Mouse (Mus musculus) spleen, adult 2 months (tissue): ENCODE data around the gene Cdc34. TPM values are rescaled to one million over a fixed set of nuclear protein-coding genes. Genes with fewer than 3 reads are reported as not detected.

Source experiments
- DNase-seq, 2 experiments: peaks; one replicate each; pipeline versions ENCODE4 v3.0.0 to v3.0.0-alpha.2; 2012 to 2021; ENCODE audit warnings: low spot score in 2 of 2, low read depth in 1 of 2
- H3K27ac ChIP-seq: fragments of 200-500 bp; 2 replicates; pipeline ENCODE4 v1.5.1; 2012; ENCODE audit warnings: low read length, inconsistent platforms; ENCODE audit not compliant: insufficient read depth
- H3K27me3 ChIP-seq: fragments of 200-500 bp; 2 replicates; pipeline ENCODE4 v1.6.1; 2012; ENCODE audit warnings: mild to moderate bottlenecking, moderate library complexity, low read length, inconsistent platforms; ENCODE audit not compliant: control insufficient read depth, insufficient read depth
- H3K36me3 ChIP-seq: fragments of 200-500 bp; 2 replicates; pipeline ENCODE4 v1.6.1; 2012; ENCODE audit warnings: mild to moderate bottlenecking, low read length, inconsistent platforms; ENCODE audit not compliant: control insufficient read depth, insufficient read depth
- H3K4me1 ChIP-seq: fragments of 200-500 bp; 2 replicates; pipeline ENCODE4 v1.6.1; 2011; ENCODE audit warnings: inconsistent platforms; ENCODE audit not compliant: control insufficient read depth, insufficient read depth, insufficient read length
- H3K4me3 ChIP-seq: fragments of 200-500 bp; 2 replicates; pipeline ENCODE4 v1.5.1; 2011; ENCODE audit warnings: mild to moderate bottlenecking, inconsistent platforms; ENCODE audit not compliant: insufficient read depth, insufficient read length; ENCODE audit errors: extremely low read depth
- CTCF ChIP-seq: fragments of 200-500 bp; IDR thresholded peaks from 2 replicates; pipeline ENCODE4 v1.5.1; 2011; ENCODE audit warnings: mild to moderate bottlenecking, inconsistent platforms; ENCODE audit not compliant: insufficient read depth, insufficient read length, insufficient replicate concordance; ENCODE audit errors: extremely low read depth
- POLR2A ChIP-seq: fragments of 200-500 bp; IDR thresholded peaks from 2 replicates; pipeline ENCODE4 v1.6.1; 2011; ENCODE audit warnings: low read depth, low read length, inconsistent platforms
- WGBS: fragments of 180-500 bp; shearing (Covaris S2); methylation state at CpG from one replicate; pipeline ENCODE4 v1.1.7; 2018; 5-methylcytosine and 5-hydroxymethylcytosine counted together
- polyA plus RNA-seq: library from polyadenylated mRNA; depleted of rRNA; stranded (reverse); fragments of >200 nt; gene quantifications from 2 replicates; pipeline ENCODE4 v1.2.3, GENCODE M21; 2012

Gene Cdc34
- polyA plus RNA-seq, 1 experiment = 119 TPM

DNA sequence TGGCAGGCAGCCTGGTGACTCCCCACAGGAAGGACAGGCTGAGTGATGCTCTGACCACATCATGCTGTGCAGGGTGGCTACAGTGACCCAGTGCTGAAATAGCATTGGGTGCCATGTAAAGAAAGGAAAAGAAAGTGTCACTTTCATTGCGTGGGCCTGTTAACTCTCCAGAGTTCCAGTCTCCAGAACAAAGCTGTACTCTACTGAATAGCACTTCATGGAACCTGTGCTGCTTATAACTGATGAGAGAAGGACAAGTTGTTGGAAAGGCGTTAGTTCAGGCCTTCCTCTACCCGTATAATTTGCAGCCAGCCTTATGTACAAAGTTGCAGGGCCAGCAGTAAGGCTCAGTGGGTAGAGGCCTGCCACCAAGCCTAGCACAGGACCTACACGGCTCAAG is 6.7 kb downstream of the Cdc34 start, which contains the start of gene Gzmm:
Gene Gzmm (plus strand): TSS at position 301 of the 400 bp plus-strand sequence.
- DNase-seq = no peak
- TF ChIP-seq CTCF (no peak), POLR2A (no peak)
- no peak within 1 kb of the TSS for H3K4me3 ChIP-seq
- H3K27me3 ChIP-seq = no peaks in the 10 kb centered on the region
- no peak within 1 kb of the TSS for H3K27ac ChIP-seq
- H3K4me1 ChIP-seq = peaks cover 3% of the 10 kb centered on the region; the same call in 1 of the 2 replicates
- H3K36me3 ChIP-seq = peaks cover 31% of the 10 kb centered on the region
- WGBS = 84% methylated on average over 4 of the region's 4 CpGs

DNA sequence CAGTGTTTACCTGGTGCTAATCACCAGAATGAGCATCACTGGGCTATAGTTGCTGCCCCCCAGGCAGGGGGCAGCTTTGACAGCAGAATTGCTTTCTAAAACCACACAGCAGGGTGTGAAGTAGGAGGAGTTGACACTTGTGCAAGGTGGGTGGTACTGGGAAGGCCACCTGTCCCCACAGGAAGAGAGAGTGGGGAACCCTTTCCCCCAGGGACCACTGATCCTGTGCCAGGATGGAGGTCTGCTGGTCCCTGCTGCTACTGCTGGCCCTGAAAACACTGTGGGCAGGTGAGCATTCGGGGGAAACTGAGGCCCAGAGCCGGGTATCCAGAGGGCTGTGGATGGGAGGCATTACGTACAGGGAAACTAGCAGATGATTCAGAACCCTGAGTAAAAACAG is 7.2 kb downstream of the Cdc34 start:
- Histone ChIP-seq H3K4me1 (no peaks in the 10 kb centered on the region), H3K36me3 (peaks cover 31% of the 10 kb centered on the region), H3K27ac (no peak overlapping the region), H3K4me3 (no peak overlapping the region), H3K27me3 (no peaks in the 10 kb centered on the region)
- no peak for TF ChIP-seq POLR2A
- no peak for TF ChIP-seq CTCF
- no peak for DNase-seq
- 88% methylated on average over 3 of the region's 3 CpGs for WGBS

DNA sequence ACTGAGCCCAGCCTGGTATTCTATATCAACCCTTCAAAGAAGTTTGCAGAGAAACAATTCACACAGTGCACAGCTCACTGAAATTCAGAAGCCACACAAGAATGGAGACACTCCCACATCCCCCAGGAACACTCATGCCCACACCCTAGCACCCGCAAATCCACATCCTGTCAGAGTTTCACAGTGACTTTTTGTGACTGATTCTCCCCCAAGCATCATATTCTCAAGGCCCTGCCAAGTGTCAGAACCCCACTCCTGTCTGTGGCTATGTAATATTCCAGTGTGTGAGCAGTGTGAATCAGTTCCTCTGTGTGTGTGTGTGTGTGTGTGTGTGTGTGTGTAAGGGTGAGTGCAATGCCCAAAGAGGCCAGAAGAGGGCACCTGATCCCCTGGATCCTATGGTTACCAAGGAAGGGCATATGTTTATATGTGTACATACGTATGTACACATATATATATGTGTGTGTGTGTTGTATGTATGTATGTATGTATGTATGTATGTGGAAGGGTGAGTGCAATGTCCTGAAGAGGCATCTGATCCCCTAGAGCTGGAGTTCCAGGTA is 10.1 kb downstream of the Cdc34 start:
- Histone ChIP-seq H3K27ac (no peak overlapping the region), H3K4me1 (no peaks in the 10 kb centered on the region), H3K27me3 (no peaks in the 10 kb centered on the region), H3K36me3 (peaks cover 12% of the 10 kb centered on the region), H3K4me3 (no peak overlapping the region)
- TF ChIP-seq POLR2A (no peak), CTCF (no peak)
- WGBS = 91% methylated on average over 2 of the region's 2 CpGs
- DNase-seq = no peak

DNA sequence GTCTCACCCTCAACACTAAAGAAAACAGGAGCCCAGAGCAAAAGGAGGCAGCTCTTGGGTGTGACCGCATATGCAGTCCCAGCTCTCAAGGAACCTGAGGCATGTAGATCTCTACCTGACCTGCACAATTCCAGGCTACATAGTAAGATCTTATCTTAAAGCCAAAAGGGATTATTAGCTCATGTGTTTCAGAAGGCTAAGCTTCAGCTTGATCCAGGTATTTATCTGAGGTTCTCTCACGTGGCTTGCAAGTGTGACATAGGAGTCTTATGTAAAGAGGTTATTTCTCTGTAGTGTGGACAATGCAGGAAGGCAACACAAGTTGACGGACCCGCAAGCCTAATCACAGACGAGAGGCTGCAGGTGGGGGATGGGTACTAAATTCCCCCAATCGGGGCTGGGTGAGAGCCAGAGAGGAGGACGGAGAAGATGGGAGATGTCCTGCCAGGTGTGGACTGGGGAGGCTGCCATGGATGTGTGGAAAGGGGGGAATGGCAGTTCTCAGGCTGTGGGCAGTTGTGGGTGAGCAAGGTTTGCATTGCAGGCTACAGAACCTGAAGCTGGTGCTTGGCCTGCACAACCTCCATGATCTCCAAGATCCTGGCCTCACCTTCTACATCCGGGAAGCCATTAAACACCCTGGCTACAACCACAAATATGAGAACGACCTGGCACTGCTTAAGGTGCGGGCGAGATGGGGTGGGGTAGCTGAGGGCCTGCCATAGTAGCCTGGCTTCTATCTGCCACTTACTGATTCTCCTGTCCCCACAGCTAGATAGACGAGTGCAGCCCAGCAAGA is 11.8 kb downstream of the Cdc34 start:
- 81% methylated on average over 12 of the region's 12 CpGs for WGBS
- Histone ChIP-seq H3K27ac (no peak overlapping the region), H3K4me1 (no peaks in the 10 kb centered on the region), H3K36me3 (no peaks in the 10 kb centered on the region; the same call in 1 of the 2 replicates), H3K27me3 (no peaks in the 10 kb centered on the region), H3K4me3 (no peak overlapping the region)
- TF ChIP-seq POLR2A = no peak
- TF ChIP-seq CTCF = no peak
- no peak for DNase-seq

DNA sequence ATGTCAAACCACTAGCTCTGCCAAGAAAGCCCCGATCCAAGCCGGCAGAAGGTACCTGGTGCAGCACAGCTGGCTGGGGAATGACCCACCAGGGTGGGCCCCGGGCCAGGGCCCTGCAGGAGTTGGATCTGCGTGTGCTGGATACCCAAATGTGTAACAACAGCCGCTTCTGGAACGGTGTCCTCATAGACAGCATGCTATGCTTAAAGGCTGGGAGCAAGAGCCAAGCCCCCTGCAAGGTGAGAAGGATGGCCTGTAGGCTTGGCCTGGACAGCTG is 12.3 kb downstream of the Cdc34 start:
- Histone ChIP-seq H3K27me3 (no peaks in the 10 kb centered on the region), H3K36me3 (no peaks in the 10 kb centered on the region), H3K4me1 (no peaks in the 10 kb centered on the region), H3K4me3 (no peak overlapping the region), H3K27ac (no peak overlapping the region)
- no peak for TF ChIP-seq CTCF
- no peak for DNase-seq
- 90% methylated on average over 6 of the region's 6 CpGs for WGBS

DNA sequence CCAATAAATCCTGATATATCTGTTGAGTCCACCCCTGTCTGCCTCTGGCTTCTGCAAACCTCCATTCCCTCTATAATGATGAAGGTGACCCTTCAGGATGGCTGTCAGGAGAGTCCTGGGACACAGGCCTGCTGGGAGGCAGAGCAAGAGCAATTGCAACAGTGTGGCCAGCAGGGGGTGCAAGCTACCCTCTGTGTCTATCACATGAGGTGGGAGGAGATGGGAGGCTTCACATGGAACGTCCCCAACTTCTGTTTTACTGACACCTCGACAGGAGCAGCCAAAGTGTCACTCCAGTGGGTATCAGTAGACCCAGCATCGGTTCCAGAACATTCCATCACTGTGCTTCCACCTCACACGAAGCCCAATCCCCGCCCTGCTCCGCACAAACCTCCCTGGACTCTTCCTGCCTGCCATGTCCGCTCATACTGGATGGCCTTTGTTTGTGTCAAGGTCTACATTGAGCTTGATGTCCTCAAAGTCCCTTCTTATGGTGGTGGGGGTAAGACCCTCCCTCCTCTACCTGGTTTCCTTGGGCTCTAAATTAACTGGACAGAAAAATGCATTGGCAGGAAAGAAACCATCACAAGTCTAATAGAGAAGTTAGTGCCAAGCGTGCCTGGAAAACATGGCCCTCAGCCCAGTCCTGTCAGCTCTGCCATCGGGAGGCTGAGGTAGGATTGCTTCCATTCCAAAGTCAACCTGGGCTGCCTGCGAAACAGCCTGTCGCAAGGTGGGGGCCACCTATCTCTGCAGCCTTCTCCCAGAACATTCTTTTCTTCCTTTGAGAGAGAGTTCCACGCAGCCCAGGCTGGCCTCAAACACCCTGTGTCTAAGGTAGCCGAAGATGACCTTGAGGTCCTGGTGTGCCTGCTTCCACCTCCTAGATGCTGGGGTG is 13.5 kb downstream of the Cdc34 start:
- Histone ChIP-seq H3K27me3 (no peaks in the 10 kb centered on the region), H3K27ac (no peak overlapping the region), H3K4me1 (no peaks in the 10 kb centered on the region), H3K4me3 (no peak overlapping the region), H3K36me3 (no peaks in the 10 kb centered on the region)
- peak; percentile 42 to 72 for DNase-seq
- TF ChIP-seq POLR2A (no peak), CTCF (peak; percentile 87; the same call in 1 of the 2 replicates)
- WGBS = 62% methylated on average over 13 of the region's 13 CpGs
